Mouse (Mus musculus) CH12.LX (cell line): ENCODE data around the gene Cacng4.

Source experiments
- BHLHE40 ChIP-seq: IDR thresholded peaks from 2 replicates; pipeline ENCODE4 v1.6.1; 2011; ENCODE audit warnings: mild to moderate bottlenecking, low read depth, low read length, improper control_type of control experiment
- CTCF ChIP-seq, 2 experiments: IDR thresholded peaks in 1 of 2; conservative IDR thresholded peaks in 1 of 2; 2 replicates each; pipeline ENCODE4 v1.5.1; 2011 to 2012; ENCODE audit warnings: low read depth in 2 of 2, low read length in 2 of 2, improper control_type of control experiment in 1 of 2, inconsistent platforms in 1 of 2, mild to moderate bottlenecking in 1 of 2, moderate library complexity in 1 of 2
- ELF1 ChIP-seq: IDR thresholded peaks from 2 replicates; pipeline ENCODE4 v1.6.1; 2014; ENCODE audit warnings: low read depth, mild to moderate bottlenecking, inconsistent platforms, low read length, improper control_type of control experiment
- EP300 ChIP-seq: IDR thresholded peaks from 2 replicates; pipeline ENCODE4 v1.6.1; 2011; ENCODE audit warnings: low read length, improper control_type of control experiment
- ETS1 ChIP-seq: conservative IDR thresholded peaks from 2 replicates; pipeline ENCODE4 v1.6.1; 2012; ENCODE audit warnings: low read depth, mild to moderate bottlenecking, inconsistent platforms, low read length, improper control_type of control experiment, moderate library complexity
- GABPA ChIP-seq: IDR thresholded peaks from 2 replicates; pipeline ENCODE4 v1.6.1; 2012; ENCODE audit warnings: low read depth, low read length, improper control_type of control experiment, inconsistent platforms; ENCODE audit not compliant: insufficient replicate concordance
- JUND ChIP-seq: conservative IDR thresholded peaks from 2 replicates; pipeline ENCODE4 v1.6.1; 2011; ENCODE audit warnings: low read depth, low read length, improper control_type of control experiment
- MAX ChIP-seq: IDR thresholded peaks from 2 replicates; pipeline ENCODE4 v1.6.1; 2011; ENCODE audit warnings: low read length, improper control_type of control experiment
- PAX5 ChIP-seq: IDR thresholded peaks from 2 replicates; pipeline ENCODE4 v1.6.1; 2012; ENCODE audit warnings: low read length, inconsistent platforms, mixed read lengths
- POLR2A ChIP-seq: IDR thresholded peaks from 2 replicates; pipeline ENCODE4 v1.6.1; 2011; ENCODE audit warnings: low read depth, mild to moderate bottlenecking, improper control_type of control experiment, low read length
- SIN3A ChIP-seq: IDR thresholded peaks from 2 replicates; pipeline ENCODE4 v1.6.1; 2012; ENCODE audit warnings: low read length, improper control_type of control experiment, inconsistent platforms
- TCF12 ChIP-seq: IDR thresholded peaks from 2 replicates; pipeline ENCODE4 v1.6.1; 2014; ENCODE audit warnings: low read depth, mild to moderate bottlenecking, inconsistent platforms, low read length, improper control_type of control experiment
- ZNF384 ChIP-seq: IDR thresholded peaks from 2 replicates; pipeline ENCODE4 v1.6.1; 2012; ENCODE audit warnings: low read depth, low read length, improper control_type of control experiment, inconsistent platforms

DNA sequence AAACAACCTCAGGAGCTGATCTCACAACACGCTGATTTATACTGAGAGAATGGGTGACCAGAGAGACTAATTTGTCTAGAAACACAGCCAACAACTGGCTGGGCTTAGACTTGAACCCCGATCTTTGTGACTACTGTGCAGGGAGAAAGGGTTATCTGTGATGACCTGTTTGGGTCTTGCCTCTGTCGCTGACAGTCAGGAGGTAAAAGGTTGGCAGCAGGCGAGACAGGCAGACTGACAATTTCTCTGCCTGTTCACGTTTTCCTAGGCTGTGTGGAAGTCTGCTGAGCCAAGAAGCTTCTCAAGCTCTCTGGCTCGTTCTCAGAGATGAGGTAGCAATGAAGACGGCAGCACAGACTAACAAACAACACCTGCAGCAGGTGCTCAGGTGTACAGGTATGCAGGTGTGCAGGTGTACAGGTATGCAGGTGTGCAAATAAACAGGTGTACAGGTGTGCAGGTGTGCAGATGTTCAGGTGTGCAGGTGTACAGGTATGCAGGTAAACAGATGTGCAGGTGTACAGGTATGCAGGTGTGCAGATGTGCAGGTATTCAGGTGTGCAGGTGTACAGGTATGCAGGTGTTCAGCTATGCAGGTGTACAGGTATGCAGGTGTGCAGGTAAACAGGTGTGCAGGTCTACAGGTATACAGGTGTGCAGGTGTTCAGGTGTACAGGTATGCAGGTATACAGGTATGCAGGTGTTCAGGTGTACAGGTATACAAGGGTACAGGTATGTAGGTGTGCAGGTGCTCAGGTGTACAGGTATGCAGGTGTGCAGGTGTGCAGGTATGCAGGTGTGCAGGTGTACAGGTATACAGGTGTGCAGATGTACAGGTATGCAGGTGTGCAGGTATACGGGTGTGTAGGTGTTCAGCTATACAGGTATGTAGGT lies 10.2 kb downstream of the Cacng4 start:
- no peak for TF ChIP-seq PAX5
- TF ChIP-seq ELF1, result no peak
- TF ChIP-seq CTCF (conservative IDR thresholded peaks at IDR 0.05 in 1 of 2, IDR thresholded peaks at IDR 0.05 in 1 of 2; ENCODE audit: low read depth in 2 of 2, low read length in 2 of 2), result no peak
- TF ChIP-seq BHLHE40, result no peak
- TF ChIP-seq TCF12, result no peak
- no peak for TF ChIP-seq ZNF384
- no peak for TF ChIP-seq JUND
- TF ChIP-seq GABPA, result no peak
- no peak for TF ChIP-seq MAX
- TF ChIP-seq EP300, result no peak
- no peak for TF ChIP-seq ETS1
- no peak for TF ChIP-seq SIN3A
- no peak for TF ChIP-seq POLR2A
